Mouse (Mus musculus) kidney, adult 8-10 months (tissue): ENCODE data around the gene Neo1.

Source experiments
- DNase-seq, 2 experiments: peaks; one replicate each; pipeline ENCODE4 v3.0.0; 2022

The Neo1 gene

GRCm38 (mm10) chr9:59036159-59036731, at the start of gene Neo1:
Gene Neo1 (minus strand): TSS chr9:59036441.
- peak; percentile 87 for DNase-seq

GRCm38 (mm10) chr9:59075632-59076031, 39.4 kb upstream of the Neo1 start:
- DNase-seq = no peak

DNA sequence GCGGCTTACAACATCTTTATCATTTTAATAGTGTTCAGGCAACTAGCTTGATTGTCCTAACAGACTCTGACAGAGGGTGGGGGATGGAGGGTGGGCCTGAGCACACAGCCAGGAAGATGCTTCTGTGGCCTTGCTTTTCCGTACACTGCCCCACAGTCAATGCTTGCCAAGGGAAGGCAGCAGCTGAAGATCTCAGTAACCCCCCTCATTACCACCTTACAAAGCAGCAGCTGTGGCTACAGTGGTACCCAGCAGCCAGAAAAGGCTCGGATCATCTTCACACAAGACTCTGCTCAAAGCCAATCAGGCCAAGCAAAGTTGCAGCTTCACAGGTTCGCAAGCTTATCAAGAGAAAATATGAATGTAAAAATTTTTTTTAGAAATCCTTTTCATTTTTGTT, 37.6 kb upstream of the Neo1 start:
- no peak for DNase-seq

DNA sequence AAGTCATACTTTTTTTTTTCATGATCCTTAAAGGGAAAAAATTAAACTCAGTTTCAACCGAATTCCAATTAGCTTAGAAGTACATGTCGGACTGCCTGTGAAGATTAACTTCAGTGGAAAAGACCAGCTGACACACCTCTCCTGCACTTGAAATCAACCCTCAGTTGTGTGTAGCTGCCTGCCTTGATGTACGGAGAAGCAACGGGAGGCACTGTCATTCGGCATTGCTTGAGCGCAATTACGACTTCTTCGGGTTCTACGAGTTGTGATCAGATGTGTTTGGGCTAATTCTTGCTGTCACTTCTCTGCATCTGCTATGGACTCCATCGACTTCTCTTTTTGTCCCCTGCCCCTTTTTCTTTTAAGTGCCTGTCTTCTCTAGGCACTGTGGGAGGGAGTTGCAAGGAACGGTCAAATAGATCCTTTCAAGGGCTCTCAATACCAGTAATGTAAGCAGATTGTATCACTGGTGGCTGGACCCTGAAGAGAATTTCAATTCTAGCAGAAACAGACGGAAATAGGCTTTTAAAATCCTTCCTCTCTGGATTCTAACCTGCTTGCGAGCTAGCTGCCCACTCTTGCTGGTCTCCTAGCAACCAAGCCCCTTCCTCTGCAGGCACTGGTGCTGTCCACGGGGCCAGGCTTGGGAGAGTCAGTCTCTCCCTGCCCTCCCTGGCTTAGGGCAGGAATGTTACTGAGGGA, 36.0 kb upstream of the Neo1 start:
- DNase-seq = no peak

DNA sequence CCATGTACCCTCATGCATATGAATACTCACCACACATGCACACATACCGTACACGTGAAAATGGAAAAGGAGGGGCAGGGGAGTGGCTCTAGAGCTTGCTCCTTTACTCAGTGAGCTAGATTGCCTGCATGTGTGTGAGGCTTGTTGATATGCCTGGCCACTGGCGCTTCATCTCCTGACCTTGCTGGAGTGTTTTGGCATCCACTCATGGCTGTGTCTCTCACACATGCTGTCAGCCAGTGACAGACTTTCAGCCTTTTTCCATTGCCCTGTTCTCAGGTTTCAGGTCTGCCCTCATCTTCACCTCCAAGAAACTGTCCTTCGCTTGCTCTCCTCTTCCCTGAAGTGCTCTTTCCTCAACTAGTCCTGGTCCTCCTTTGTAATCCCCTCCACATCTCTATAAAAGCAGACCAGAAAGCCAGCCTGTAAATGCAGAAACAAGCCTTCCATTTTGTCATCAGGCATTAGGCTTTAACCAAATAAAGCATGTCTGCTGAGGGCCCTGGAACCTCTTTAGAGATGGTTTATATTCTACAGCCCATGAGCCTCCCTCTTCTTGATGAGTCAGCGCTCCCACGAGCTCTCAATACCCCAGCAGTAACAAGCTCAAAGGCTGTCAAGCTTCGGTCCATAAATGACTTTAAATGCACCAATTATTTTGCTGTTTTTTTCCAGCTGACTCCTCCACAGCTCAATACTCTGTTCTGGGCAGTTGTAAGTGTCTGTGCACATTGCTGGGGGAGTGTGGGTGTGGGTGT, 35.2 kb upstream of the Neo1 start:
- no peak for DNase-seq

- DNase-seq = no peak
Measured at GRCm38 (mm10) chr9:59070216-59070615, 34.0 kb upstream of the Neo1 start.

GRCm38 (mm10) chr9:59065616-59066301, 29.5 kb upstream of the Neo1 start:
- DNase-seq = no peak

DNA sequence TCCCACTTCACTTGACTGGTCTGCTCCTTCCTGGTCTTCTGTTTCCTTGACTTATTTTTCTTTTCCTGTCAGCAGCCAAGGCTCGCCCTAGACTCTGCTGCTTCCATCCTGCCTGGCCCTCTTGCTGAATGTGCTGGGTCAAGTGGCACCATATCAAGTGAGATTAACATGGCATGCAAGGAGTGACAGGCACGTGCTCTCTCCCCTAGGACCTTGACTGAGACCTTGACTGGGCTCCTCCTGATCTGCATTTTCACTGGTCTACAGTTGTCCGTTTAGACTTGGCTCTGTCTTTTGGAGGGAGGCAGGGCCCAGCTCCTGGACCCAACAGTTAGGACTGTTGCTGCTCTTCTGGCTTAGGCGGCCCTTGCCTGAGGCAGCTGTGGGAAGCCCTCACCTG, 26.2 kb upstream of the Neo1 start:
- DNase-seq = no peak

DNA sequence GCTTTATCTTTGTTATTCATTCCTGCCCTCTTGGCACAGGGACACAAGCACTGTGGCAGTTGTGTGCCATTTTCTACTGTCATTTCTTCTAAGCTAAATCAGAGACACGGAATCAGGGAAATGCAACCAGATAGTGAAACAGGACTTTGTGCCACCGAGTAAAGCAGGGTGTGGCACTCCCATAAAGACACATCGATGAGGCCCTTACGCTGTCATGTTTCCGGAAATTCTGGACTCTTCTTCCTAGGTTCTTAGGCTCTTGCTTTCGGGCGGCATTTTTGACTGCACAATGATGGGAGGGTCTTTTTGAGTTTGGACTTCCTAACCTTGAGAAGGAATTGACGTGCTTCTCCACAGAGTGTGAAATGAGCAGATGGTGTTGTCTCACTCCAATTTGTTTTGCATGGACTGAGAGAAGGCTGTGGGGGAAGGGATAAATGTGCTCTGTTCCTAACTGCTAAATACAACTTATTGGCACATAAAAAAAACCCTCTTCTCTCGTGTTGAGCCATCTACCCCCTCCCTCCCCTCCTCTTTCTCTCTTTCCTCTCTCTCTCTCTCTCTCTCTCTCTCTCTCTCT, 23.9 kb upstream of the Neo1 start:
- DNase-seq = no peak

DNA sequence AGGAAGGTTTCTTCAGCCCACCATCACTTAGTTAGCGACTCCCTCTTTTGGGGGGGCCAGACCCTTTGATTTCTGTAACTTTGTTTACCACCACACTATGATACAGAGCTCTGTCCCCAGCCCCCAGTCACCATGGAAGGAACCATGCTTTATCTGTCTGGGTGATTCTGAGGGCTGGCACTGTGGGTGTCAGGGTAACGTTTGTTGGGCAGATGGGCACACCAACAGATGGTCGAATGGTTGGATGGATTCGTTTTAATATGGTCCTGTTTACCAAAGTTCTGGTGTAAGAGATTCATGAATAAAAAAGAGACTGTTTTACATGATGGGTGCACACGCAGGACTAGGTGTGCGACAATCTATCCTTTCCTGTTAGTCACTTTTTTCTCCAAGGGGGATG, 22.9 kb upstream of the Neo1 start:
- DNase-seq = no peak

DNA sequence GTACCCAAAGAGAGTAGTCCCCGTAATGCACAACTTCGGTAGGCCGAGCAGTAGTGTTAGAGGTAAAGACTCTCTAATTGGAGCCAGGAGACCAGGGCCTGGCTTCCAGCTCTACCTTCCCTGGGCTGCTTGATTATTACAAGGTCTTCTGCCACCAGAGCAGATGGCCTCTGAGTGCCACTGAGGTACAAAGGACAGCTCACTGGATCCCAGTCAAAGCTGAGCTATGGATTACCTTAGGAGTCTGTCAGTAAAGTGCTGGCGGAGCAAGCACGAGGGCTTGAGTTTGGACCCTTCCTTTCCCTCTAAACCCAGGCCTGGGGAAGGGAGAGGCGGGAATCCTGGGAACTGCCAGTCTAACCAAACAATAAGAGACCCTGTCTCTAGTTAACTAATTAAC, 21.8 kb upstream of the Neo1 start:
- no peak for DNase-seq

DNA sequence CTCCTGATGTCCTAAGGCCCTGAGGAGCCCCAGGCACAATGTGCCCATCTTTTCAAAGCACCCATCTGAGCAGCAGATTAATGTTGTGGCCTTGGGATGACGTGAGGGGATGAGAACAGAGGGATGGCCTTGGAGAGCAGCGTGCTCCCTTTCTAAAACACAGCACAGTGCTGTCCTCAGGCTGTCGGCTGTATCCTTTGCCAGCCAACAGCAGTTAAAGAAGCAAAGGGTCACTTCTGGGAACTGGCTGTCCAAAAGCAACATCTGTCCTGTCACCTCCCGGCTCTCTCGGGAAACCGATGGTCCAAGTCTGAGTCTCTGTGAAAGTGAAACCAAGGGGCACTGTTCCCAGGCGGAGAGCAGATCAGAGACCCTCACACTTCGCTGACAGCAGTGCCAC, 20.0 kb upstream of the Neo1 start:
- DNase-seq = no peak

- no peak for DNase-seq
Measured at GRCm38 (mm10) chr9:59041805-59042204, 5.6 kb upstream of the Neo1 start.

GRCm38 (mm10) chr9:59036732-59037341, 596 bp upstream of the Neo1 start:
- peak in 1 of 2 experiments; percentile 42 for DNase-seq

- peak; percentile 40 to 50 for DNase-seq
Measured at GRCm38 (mm10) chr9:59035342-59036158, 691 bp downstream of the Neo1 start.

DNA sequence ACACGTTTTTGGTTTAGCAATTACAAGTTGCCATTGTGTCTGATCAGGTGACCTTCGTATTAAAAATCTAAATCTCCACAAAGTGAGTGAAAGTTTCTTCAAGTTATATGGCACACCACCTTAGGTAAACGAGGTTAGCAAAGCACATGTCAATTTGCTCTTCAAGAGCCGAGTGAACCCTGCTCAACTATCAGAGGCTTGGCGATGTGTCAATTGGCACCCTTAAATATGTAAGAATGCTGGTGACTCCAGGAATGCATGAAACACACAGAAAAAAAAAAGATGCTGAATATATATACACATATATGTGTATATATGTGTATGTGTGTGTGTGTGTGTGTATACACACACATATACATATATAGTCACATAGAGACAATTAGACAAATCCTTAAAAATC, 1.4 kb downstream of the Neo1 start:
- peak in 1 of 2 experiments; percentile 19 for DNase-seq

DNA sequence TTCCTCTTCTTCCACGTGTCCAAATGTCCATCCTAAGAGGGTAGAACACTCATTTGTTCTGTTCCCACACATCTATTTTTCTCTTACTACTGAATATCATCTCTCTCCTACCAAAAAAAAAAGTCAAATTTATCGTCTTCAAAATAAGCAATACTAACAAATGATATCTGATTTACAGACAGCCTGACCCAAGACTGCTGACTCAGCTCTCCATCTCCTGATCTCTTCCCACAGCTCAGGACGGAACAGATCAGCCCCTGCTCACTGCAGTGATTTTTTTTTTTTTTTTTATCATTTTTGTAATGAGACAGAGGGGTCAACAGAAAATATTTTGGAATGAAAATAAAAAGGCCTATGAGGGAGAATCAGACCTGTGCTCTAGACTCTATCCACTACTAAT, 2.7 kb downstream of the Neo1 start:
- DNase-seq = no peak

DNA sequence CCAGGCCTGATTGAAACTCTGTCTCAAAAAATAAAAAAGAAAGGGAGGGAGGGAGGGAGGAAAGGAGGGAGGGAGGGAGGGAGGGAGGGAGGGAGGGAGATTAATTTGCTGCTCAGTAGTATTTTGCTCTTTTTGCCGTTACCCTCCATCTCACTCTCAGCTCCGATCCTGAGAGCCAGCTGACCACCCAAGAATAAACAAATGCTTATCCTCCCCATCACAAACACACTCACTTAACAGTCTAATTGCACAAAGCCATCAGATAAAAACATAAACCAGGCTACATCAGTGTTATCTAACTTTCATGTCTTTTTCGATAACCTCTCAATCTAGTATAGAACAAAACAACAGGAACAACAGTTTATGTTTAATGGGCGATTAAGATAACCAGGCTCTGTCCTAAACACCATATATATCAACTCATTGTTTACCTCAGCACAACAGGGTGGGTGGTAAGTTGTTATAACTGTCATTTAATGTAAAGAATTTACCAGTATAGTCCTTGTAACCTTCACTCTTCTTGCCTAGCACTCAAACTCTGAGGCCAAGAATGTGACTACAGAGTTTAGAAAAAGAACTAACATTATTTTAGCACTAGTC, 11.9 kb downstream of the Neo1 start:
- no peak for DNase-seq

- no peak for DNase-seq
Measured at GRCm38 (mm10) chr9:59016060-59016719, 20.1 kb downstream of the Neo1 start.

DNA sequence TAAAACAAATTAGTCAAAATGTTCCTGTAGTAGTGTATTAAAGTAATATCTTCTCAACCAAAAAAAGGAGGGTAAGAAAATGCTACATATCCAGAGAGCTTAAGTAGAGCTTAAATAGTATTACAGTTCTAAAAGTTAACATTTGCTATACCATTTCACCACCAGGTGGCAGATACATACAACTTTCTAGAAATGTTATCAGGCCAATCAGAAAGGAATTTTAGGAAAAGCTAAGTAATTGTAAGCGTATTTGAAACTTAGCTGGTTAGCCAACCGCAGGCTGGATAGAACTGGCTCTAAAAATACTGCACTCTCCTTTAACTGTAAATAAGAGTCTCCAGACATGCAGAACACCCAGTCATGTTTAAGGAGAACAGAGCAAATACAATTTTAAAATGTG, 22.9 kb downstream of the Neo1 start:
- DNase-seq = peak in 1 of 2 experiments; percentile 41
